In genomic region chr4:48461060-48461459, GRCm38 (mm10) we compare ENCODE assay signal across 24 mouse cellular contexts. TPM values are rescaled to one million over a fixed set of nuclear protein-coding genes. Genes with fewer than 3 reads are reported as not detected.
DNase-seq lines count a peak whose midpoint lies in the region; ATAC-seq and TF ChIP-seq lines count a peak whose summit lies in the region.
"Had no signal": no experiment of that assay in that cellular context is flagged by ENCODE, and none has a peak within 500 bp of the region (broad histone marks: within the 10 kb centered on the region; RNA-seq: fewer than 3 reads in every experiment).

No protein-coding gene starts in this region.

- ATAC-seq in liver, postnatal 0 days: peak; percentile 53
- no peak for ATAC-seq in liver, embryonic 12.5 days
- ATAC-seq in stomach, postnatal 0 days (ENCODE audit: low FRiP score, low TSS enrichment): 0 out of 2 replicates have a peak, but pooled peaks have one; percentile 47
- no peak for ATAC-seq in kidney, embryonic 15.5 days (replicated peaks; ENCODE audit: low FRiP score)
- ATAC-seq: activated CD4-positive, CD25-positive, alpha-beta regulatory T cell, adult 4 months; CD4-positive, CD25-positive, alpha-beta regulatory T cell, adult 4 months; forebrain, embryonic 13.5 days; forebrain, embryonic 15.5 days; forebrain, postnatal 0 days; Patski had no signal

- no peaks in the 10 kb centered on the region for H3K9me3 ChIP-seq in liver, postnatal 0 days (ENCODE audit: low read length)
- H3K9me3 ChIP-seq in liver, embryonic 12.5 days (replicated peaks): no peaks in the 10 kb centered on the region
- H3K9me3 ChIP-seq in stomach, postnatal 0 days (ENCODE audit: control insufficient read depth, low read length): no peaks in the 10 kb centered on the region
- no peaks in the 10 kb centered on the region for H3K9me3 ChIP-seq in kidney, embryonic 15.5 days (replicated peaks)
- H3K9me3 ChIP-seq: embryonic facial prominence, embryonic 10.5 days; embryonic facial prominence, embryonic 12.5 days; forebrain, embryonic 13.5 days; forebrain, embryonic 15.5 days; G1E had no signal

- no peak for DNase-seq in liver, postnatal 0 days
- DNase-seq in adipocyte (ENCODE audit: low spot score): peak; percentile 11
- no peak for DNase-seq in stomach, postnatal 0 days (ENCODE audit: low spot score)
- DNase-seq: adrenal gland, adult 2 months; adrenal gland, postnatal 10 days; adrenal gland, postnatal 25 days; B cell, adult 2 months; cerebellum, adult 11-12 months; cerebellum, adult 2 months; cerebellum, adult 9-10 months; cerebellum, postnatal 10 days; cerebellum, postnatal 25 days; forebrain, postnatal 0 days had no signal

- no peak for TF ChIP-seq EP300 in liver, postnatal 0 days (IDR thresholded peaks at IDR 0.05; ENCODE audit: low read depth)
- no peak for TF ChIP-seq EP300 in stomach, postnatal 0 days (optimal IDR thresholded peaks at IDR 0.05)

- no peak overlapping the region for H3K4me2 ChIP-seq in liver, postnatal 0 days (ENCODE audit: low read depth, low read length)
- H3K4me2 ChIP-seq in liver, embryonic 12.5 days: no peak overlapping the region
- no peak overlapping the region for H3K4me2 ChIP-seq in stomach, postnatal 0 days (replicated peaks; ENCODE audit: low read depth)
- no peak overlapping the region for H3K4me2 ChIP-seq in kidney, embryonic 15.5 days
- H3K4me2 ChIP-seq: embryonic facial prominence, embryonic 12.5 days; forebrain, embryonic 13.5 days; forebrain, embryonic 15.5 days had no signal

- H3K27me3 ChIP-seq in liver, postnatal 0 days (ENCODE audit: insufficient read depth, low read length): no peaks in the 10 kb centered on the region
- no peaks in the 10 kb centered on the region for H3K27me3 ChIP-seq in liver, embryonic 12.5 days (replicated peaks)
- H3K27me3 ChIP-seq in stomach, postnatal 0 days (ENCODE audit: control insufficient read depth, insufficient read depth, low read length): no peaks in the 10 kb centered on the region
- no peaks in the 10 kb centered on the region for H3K27me3 ChIP-seq in kidney, embryonic 15.5 days
- H3K27me3 ChIP-seq: CH12.LX; embryonic facial prominence, embryonic 12.5 days; forebrain, embryonic 13.5 days; forebrain, embryonic 15.5 days; Patski had no signal

- TF ChIP-seq CTCF in liver, postnatal 0 days (IDR thresholded peaks at IDR 0.05; ENCODE audit: low read depth): no peak
- TF ChIP-seq CTCF in stomach, postnatal 0 days (IDR thresholded peaks at IDR 0.05; ENCODE audit: low read depth): no peak

- no peak overlapping the region for H3K4me3 ChIP-seq in liver, postnatal 0 days (ENCODE audit: low read depth, low read length)
- H3K4me3 ChIP-seq in liver, embryonic 12.5 days: no peak overlapping the region
- H3K4me3 ChIP-seq in stomach, postnatal 0 days (ENCODE audit: low read depth, low read length): no peak overlapping the region
- H3K4me3 ChIP-seq in kidney, embryonic 15.5 days (replicated peaks): no peak overlapping the region
- H3K4me3 ChIP-seq: embryonic facial prominence, embryonic 10.5 days; embryonic facial prominence, embryonic 12.5 days; forebrain, embryonic 13.5 days; forebrain, embryonic 15.5 days had no signal

- 60% methylated on average over 1 of the region's 1 CpGs for WGBS in liver, postnatal 0 days (ENCODE audit: insufficient replicate concordance)
- WGBS in liver, embryonic 12.5 days (ENCODE audit: insufficient replicate concordance): 67% methylated on average over 1 of the region's 1 CpGs
- WGBS in stomach, postnatal 0 days: 65% methylated on average over 1 of the region's 1 CpGs
- 83% methylated on average over 1 of the region's 1 CpGs for WGBS in kidney, embryonic 15.5 days

- no peak overlapping the region for H3K27ac ChIP-seq in liver, postnatal 0 days (ENCODE audit: low read depth)
- no peak overlapping the region for H3K27ac ChIP-seq in liver, embryonic 12.5 days
- H3K27ac ChIP-seq in stomach, postnatal 0 days (replicated peaks): no peak overlapping the region
- H3K27ac ChIP-seq in kidney, embryonic 15.5 days: no peak overlapping the region
- H3K27ac ChIP-seq: embryonic facial prominence, embryonic 10.5 days; embryonic facial prominence, embryonic 12.5 days; forebrain, embryonic 13.5 days; forebrain, embryonic 15.5 days had no signal

- no peak overlapping the region for H3K9ac ChIP-seq in liver, postnatal 0 days (replicated peaks)
- no peak overlapping the region for H3K9ac ChIP-seq in liver, embryonic 12.5 days
- no peak overlapping the region for H3K9ac ChIP-seq in stomach, postnatal 0 days (ENCODE audit: low read length)
- no peak overlapping the region for H3K9ac ChIP-seq in kidney, embryonic 15.5 days
- H3K9ac ChIP-seq: embryonic facial prominence, embryonic 12.5 days; forebrain, embryonic 13.5 days; forebrain, embryonic 15.5 days; forebrain, postnatal 0 days had no signal

- no peaks in the 10 kb centered on the region for H3K4me1 ChIP-seq in liver, postnatal 0 days (ENCODE audit: insufficient read depth)
- H3K4me1 ChIP-seq in liver, embryonic 12.5 days: no peaks in the 10 kb centered on the region
- H3K4me1 ChIP-seq in stomach, postnatal 0 days (replicated peaks; ENCODE audit: control insufficient read depth, insufficient read depth): no peaks in the 10 kb centered on the region
- no peaks in the 10 kb centered on the region for H3K4me1 ChIP-seq in kidney, embryonic 15.5 days
- H3K4me1 ChIP-seq: embryonic facial prominence, embryonic 10.5 days; embryonic facial prominence, embryonic 12.5 days; forebrain, embryonic 13.5 days; forebrain, embryonic 15.5 days had no signal

- peaks cover 33% of the 10 kb centered on the region for H3K36me3 ChIP-seq in liver, postnatal 0 days (replicated peaks; ENCODE audit: insufficient read depth, low read length)
- peaks cover 64% of the 10 kb centered on the region for H3K36me3 ChIP-seq in liver, embryonic 12.5 days
- H3K36me3 ChIP-seq in stomach, postnatal 0 days (ENCODE audit: control insufficient read depth, insufficient read depth, low read length): peaks cover 8% of the 10 kb centered on the region; the same call in 1 of the 2 replicates
- peaks cover 62% of the 10 kb centered on the region for H3K36me3 ChIP-seq in kidney, embryonic 15.5 days

RNA-seq across cellular contexts. Expression of gene Tex10, which starts 12.2 kb away (rescaled TPM):
- polyA plus RNA-seq in liver, postnatal 0 days (2015; fragmentation: Nextera tagmentation; extraction: Ambion mirVana): 9.8 and 11.0 TPM in 2 replicates
- polyA plus RNA-seq in liver, embryonic 12.5 days (2016; fragmentation: Nextera tagmentation; extraction: Ambion mirVana): 36.7 and 36.8 TPM in 2 replicates
- 19.6 and 21.2 TPM in 2 replicates for polyA plus RNA-seq in stomach, postnatal 0 days (2015; fragmentation: Nextera tagmentation; extraction: Ambion mirVana)
- polyA plus RNA-seq in kidney, embryonic 15.5 days (2015; fragmentation: Nextera tagmentation; extraction: Ambion mirVana): 56.9 and 57.1 TPM in 2 replicates

Comparison
In these comparisons a context has a peak if more than half of its experiments do, and no peak if none do; other contexts are left out.
1. ATAC-seq: peak in liver, postnatal 0 days (single experiment) and stomach, postnatal 0 days (single experiment); none in liver, embryonic 12.5 days (single experiment) and kidney, embryonic 15.5 days (single experiment).